ENCODE assay signal across 19 mouse cellular contexts in the genomic region with DNA sequence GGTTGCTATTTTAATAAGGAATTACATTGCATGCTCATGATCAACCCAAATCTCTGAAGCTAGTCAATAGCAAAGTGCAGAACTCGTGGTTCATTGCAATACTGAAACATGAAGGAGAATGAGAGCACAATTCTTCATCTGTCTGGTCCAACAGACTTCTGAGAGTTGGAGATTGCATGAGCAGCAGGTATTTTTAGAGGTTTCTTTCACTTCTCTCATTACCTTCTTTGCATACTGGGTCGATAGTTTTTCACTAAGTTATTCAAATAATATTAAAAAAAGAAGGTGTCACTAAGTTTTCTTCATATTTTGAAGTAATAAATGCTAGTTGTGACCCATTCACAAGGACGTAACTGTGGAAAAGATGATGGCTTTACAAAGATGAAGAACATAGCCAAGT.
DNase-seq lines count a peak whose midpoint lies in the region; ATAC-seq lines count a peak whose summit lies in the region.
"Had no signal": no experiment of that assay in that cellular context is flagged by ENCODE, and none has a peak within 500 bp of the region (broad histone marks: within the 10 kb centered on the region; RNA-seq: fewer than 3 reads in every experiment).

No protein-coding gene starts in this region.

- DNase-seq in spleen, postnatal 36 days (ENCODE audit: low spot score in 2 of 2), result peak; percentile 48 to 65
- no peak for DNase-seq in spleen, adult 12 weeks (ENCODE audit: low spot score)
- DNase-seq in B cell, adult 2 months, result peak; percentile 23 to 27
- no peak for DNase-seq in adrenal gland, adult 8-10 months
- DNase-seq in kidney, postnatal 10 days, result no peak
- no peak for DNase-seq in cerebellum, adult 18-20 months
- DNase-seq: adrenal gland, postnatal 10 days; adrenal gland, postnatal 25 days; cerebellum, adult 11 months; cerebellum, adult 2 months; cerebellum, adult 9-10 months; cerebellum, postnatal 10 days; cerebellum, postnatal 25 days; forebrain, postnatal 0 days had no signal

- peak; percentile 58; the same call in 1 of the 2 replicates for ATAC-seq in neutrophil, adult 5-6 weeks (ENCODE audit: extremely low read depth, insufficient number of reproducible peaks, low FRiP score, poor library complexity, severe bottlenecking)
- ATAC-seq: activated CD4-positive, CD25-positive, alpha-beta regulatory T cell, adult 4 months; forebrain, embryonic 13.5 days; forebrain, embryonic 15.5 days; forebrain, postnatal 0 days; Patski had no signal

Comparison
In these comparisons a context has a peak if more than half of its experiments do, and no peak if none do; other contexts are left out.
1. DNase-seq: peak in spleen, postnatal 36 days (2 of 2) and B cell, adult 2 months (2 of 2); none in spleen, adult 12 weeks (single experiment), adrenal gland, adult 8-10 months (single experiment), kidney, postnatal 10 days (single experiment) and cerebellum, adult 18-20 months (0 of 2).